Mouse (Mus musculus): Measurements from ENCODE around the gene Pard3. TPM values are rescaled to one million over a fixed set of nuclear protein-coding genes. Genes with fewer than 3 reads are reported as not detected.

The Pard3 gene
- polyA plus RNA-seq, 1 experiment from 2014 or later: 17.3 TPM

GRCm38 (mm10) chr8:127588313-127588712 is 524.6 kb downstream of the Pard3 start:
- H3K4me3 ChIP-seq (ENCODE audit: low read length): no peak overlapping the region
- H3K27ac ChIP-seq (ENCODE audit: low read length): no peak overlapping the region
- no peaks in the 10 kb centered on the region for H3K4me1 ChIP-seq (ENCODE audit: control insufficient read depth, insufficient read depth, low read length)
- H3K9me3 ChIP-seq (ENCODE audit: control insufficient read depth, low read length): no peaks in the 10 kb centered on the region
- H3K27me3 ChIP-seq (replicated peaks; ENCODE audit: control insufficient read depth, insufficient read depth, low read length): no peaks in the 10 kb centered on the region
- no peak overlapping the region for H3K4me2 ChIP-seq (ENCODE audit: low read depth, low read length)
- ATAC-seq: no peak
- H3K9ac ChIP-seq (ENCODE audit: low read depth, low read length): no peak overlapping the region
- no peaks in the 10 kb centered on the region for H3K36me3 ChIP-seq (ENCODE audit: control insufficient read depth, insufficient read depth, low read length)
- 71% methylated on average over 4 of the region's 4 CpGs for WGBS

DNA sequence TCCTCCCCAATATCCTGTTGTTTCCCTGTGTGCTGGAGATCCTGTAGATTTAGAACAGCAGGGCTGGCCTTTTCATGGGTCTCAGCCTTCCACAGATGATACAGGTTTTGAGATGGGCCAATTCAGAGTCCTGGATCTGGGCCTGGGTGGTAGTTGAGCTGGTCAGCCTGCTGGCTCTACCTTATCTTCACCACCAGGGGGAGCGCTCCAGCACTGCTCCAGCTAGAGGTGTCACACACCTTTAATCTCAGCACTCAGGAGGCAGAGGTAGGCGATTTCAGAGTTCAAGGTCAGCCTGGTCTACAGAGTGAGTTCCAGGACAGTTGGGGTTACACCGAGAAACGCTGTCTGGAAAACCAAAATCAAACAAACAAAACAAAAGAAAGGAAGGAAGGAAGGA is 525.6 kb downstream of the Pard3 start:
- ATAC-seq: no peak
- Histone ChIP-seq H3K9ac (ENCODE audit: low read depth, low read length) (no peak overlapping the region), H3K27ac (ENCODE audit: low read length) (no peak overlapping the region), H3K4me2 (ENCODE audit: low read depth, low read length) (no peak overlapping the region), H3K4me3 (ENCODE audit: low read length) (no peak overlapping the region), H3K27me3 (replicated peaks; ENCODE audit: control insufficient read depth, insufficient read depth, low read length) (no peaks in the 10 kb centered on the region), H3K36me3 (ENCODE audit: control insufficient read depth, insufficient read depth, low read length) (no peaks in the 10 kb centered on the region), H3K9me3 (ENCODE audit: control insufficient read depth, low read length) (no peaks in the 10 kb centered on the region), H3K4me1 (ENCODE audit: control insufficient read depth, insufficient read depth, low read length) (no peaks in the 10 kb centered on the region)
- WGBS: 46% methylated on average over 4 of the region's 4 CpGs

GRCm38 (mm10) chr8:127590674-127591186 is 527.0 kb downstream of the Pard3 start:
- H3K27ac ChIP-seq (ENCODE audit: low read length): no peak overlapping the region

GRCm38 (mm10) chr8:127592648-127593574 is 529.2 kb downstream of the Pard3 start:
- 59% methylated on average over 12 of the region's 12 CpGs for WGBS
- H3K27me3 ChIP-seq (replicated peaks; ENCODE audit: control insufficient read depth, insufficient read depth, low read length): no peaks in the 10 kb centered on the region
- H3K4me3 ChIP-seq (ENCODE audit: low read length): no peak overlapping the region
- H3K9ac ChIP-seq (ENCODE audit: low read depth, low read length): no peak overlapping the region
- no peak for ATAC-seq
- no peaks in the 10 kb centered on the region for H3K9me3 ChIP-seq (ENCODE audit: control insufficient read depth, low read length)
- H3K4me2 ChIP-seq (ENCODE audit: low read depth, low read length): no peak overlapping the region
- no peak overlapping the region for H3K27ac ChIP-seq (ENCODE audit: low read length)
- H3K4me1 ChIP-seq (ENCODE audit: control insufficient read depth, insufficient read depth, low read length): no peaks in the 10 kb centered on the region
- no peaks in the 10 kb centered on the region for H3K36me3 ChIP-seq (ENCODE audit: control insufficient read depth, insufficient read depth, low read length)

More at GRCm38 (mm10) chr8:127590674-127591186, 527.0 kb downstream of the Pard3 start:
- Histone ChIP-seq H3K4me1 (ENCODE audit: control insufficient read depth, insufficient read depth, low read length) (no peaks in the 10 kb centered on the region), H3K27me3 (replicated peaks; ENCODE audit: control insufficient read depth, insufficient read depth, low read length) (no peaks in the 10 kb centered on the region), H3K36me3 (ENCODE audit: control insufficient read depth, insufficient read depth, low read length) (no peaks in the 10 kb centered on the region), H3K9ac (ENCODE audit: low read depth, low read length) (no peak overlapping the region), H3K4me2 (ENCODE audit: low read depth, low read length) (no peak overlapping the region), H3K9me3 (ENCODE audit: control insufficient read depth, low read length) (no peaks in the 10 kb centered on the region), H3K4me3 (ENCODE audit: low read length) (no peak overlapping the region)
- WGBS: 79% methylated on average over 5 of the region's 5 CpGs
- no peak for ATAC-seq

GRCm38 (mm10) chr8:127600641-127601040 is 536.9 kb downstream of the Pard3 start:
- H3K9ac ChIP-seq (ENCODE audit: low read depth, low read length): no peak overlapping the region
- ATAC-seq: no peak
- whole genome bisulfite sequencing: 93% methylated on average over 2 of the region's 2 CpGs
- H3K4me3 ChIP-seq (ENCODE audit: low read length): no peak overlapping the region
- no peak overlapping the region for H3K27ac ChIP-seq (ENCODE audit: low read length)
- no peak overlapping the region for H3K4me2 ChIP-seq (ENCODE audit: low read depth, low read length)
- no peaks in the 10 kb centered on the region for H3K36me3 ChIP-seq (ENCODE audit: control insufficient read depth, insufficient read depth, low read length)
- H3K27me3 ChIP-seq (replicated peaks; ENCODE audit: control insufficient read depth, insufficient read depth, low read length): no peaks in the 10 kb centered on the region
- no peaks in the 10 kb centered on the region for H3K9me3 ChIP-seq (ENCODE audit: control insufficient read depth, low read length)
- H3K4me1 ChIP-seq (ENCODE audit: control insufficient read depth, insufficient read depth, low read length): no peaks in the 10 kb centered on the region

DNA sequence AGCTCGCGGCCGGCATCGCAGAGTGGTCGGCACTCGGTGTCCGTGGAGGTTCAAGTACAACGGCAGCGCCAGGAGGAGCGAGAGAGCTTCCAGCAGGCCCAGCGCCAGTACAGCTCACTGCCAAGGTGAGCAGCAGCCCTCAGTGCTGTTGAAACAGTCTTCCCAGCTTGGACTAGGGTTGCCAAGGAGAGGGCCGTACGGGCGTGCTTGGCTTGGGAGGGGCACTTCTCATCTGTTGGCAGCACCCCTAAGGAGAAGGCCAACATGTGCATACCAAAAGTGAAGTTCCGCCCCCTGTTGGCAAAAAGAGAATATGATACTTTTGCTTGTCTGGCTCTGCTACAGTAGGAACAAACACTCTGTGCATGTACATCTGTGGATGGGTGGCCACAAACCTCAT is 539.4 kb downstream of the Pard3 start:
- Histone ChIP-seq H3K27ac (ENCODE audit: low read length) (no peak overlapping the region), H3K4me2 (ENCODE audit: low read depth, low read length) (no peak overlapping the region), H3K4me1 (ENCODE audit: control insufficient read depth, insufficient read depth, low read length) (no peaks in the 10 kb centered on the region), H3K36me3 (ENCODE audit: control insufficient read depth, insufficient read depth, low read length) (no peaks in the 10 kb centered on the region), H3K9me3 (ENCODE audit: control insufficient read depth, low read length) (no peaks in the 10 kb centered on the region), H3K9ac (ENCODE audit: low read depth, low read length) (no peak overlapping the region), H3K27me3 (replicated peaks; ENCODE audit: control insufficient read depth, insufficient read depth, low read length) (no peaks in the 10 kb centered on the region), H3K4me3 (ENCODE audit: low read length) (no peak overlapping the region)
- WGBS: 94% methylated on average over 15 of the region's 15 CpGs
- ATAC-seq: no peak

DNA sequence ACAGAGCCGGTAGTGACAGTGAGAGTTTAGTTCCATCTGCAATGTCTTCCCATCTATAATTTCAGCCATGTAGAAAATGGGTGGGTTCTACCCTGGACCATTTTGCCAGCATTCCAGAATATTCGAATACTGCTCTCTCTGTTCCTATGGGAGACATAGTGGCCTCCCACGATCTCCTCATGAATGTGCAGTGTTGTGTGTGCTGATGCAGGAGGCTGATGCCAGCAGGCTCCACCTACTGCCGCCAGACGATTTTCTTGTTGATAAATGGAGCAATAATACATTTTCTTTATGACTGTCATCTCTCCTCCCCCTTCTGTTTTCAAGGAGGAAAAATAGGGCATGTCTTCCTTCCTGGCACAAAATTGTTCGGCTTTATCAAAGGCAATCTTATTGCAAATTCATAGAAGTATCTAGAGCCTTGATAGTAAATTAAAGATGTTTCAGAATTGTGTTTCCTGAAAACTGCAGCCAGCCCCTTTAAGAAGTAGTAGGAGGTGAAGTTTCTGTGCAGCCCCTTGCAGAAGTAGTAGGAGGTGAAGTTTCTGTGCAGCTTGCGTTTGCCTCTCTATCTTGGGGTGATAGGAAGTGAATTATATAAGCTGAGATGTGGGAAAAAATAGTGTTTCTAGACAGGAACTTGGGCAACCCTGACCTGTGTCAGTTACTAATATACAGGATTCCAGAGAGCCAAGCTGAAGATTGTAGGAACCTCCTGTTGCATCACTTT is 545.0 kb downstream of the Pard3 start:
- Histone ChIP-seq H3K27me3 (replicated peaks; ENCODE audit: control insufficient read depth, insufficient read depth, low read length) (no peaks in the 10 kb centered on the region), H3K36me3 (ENCODE audit: control insufficient read depth, insufficient read depth, low read length) (no peaks in the 10 kb centered on the region), H3K9ac (ENCODE audit: low read depth, low read length) (no peak overlapping the region), H3K4me2 (ENCODE audit: low read depth, low read length) (no peak overlapping the region), H3K27ac (ENCODE audit: low read length) (no peak overlapping the region), H3K9me3 (ENCODE audit: control insufficient read depth, low read length) (no peaks in the 10 kb centered on the region), H3K4me3 (ENCODE audit: low read length) (no peak overlapping the region), H3K4me1 (ENCODE audit: control insufficient read depth, insufficient read depth, low read length) (no peaks in the 10 kb centered on the region)
- WGBS: 62% methylated on average over 7 of the region's 7 CpGs
- ATAC-seq: no peak

DNA sequence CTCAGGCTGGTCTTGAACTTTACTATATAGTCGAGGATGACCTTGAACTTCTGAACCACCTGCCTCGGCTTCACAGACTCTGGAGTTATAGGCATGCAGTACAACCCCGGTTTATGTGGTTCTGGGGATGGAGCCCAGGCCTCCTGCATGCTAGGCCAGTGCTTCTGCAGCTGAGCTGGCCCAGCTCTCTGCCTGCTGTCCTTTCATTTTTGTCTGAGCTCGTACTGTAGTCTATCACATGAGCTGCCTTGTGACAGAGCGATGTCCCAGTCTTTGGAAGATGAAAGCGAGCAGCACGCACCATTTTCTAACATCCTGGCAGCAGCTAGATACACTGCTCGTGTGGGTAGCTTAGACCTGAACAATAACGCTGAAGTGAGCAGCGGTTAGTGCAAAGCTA is 545.6 kb downstream of the Pard3 start:
- no peak for ATAC-seq
- H3K4me3 ChIP-seq (ENCODE audit: low read length): no peak overlapping the region
- H3K4me2 ChIP-seq (ENCODE audit: low read depth, low read length): no peak overlapping the region
- WGBS: 79% methylated on average over 10 of the region's 10 CpGs
- H3K36me3 ChIP-seq (ENCODE audit: control insufficient read depth, insufficient read depth, low read length): no peaks in the 10 kb centered on the region
- no peak overlapping the region for H3K9ac ChIP-seq (ENCODE audit: low read depth, low read length)
- H3K27me3 ChIP-seq (replicated peaks; ENCODE audit: control insufficient read depth, insufficient read depth, low read length): no peaks in the 10 kb centered on the region
- H3K27ac ChIP-seq (ENCODE audit: low read length): no peak overlapping the region
- no peaks in the 10 kb centered on the region for H3K9me3 ChIP-seq (ENCODE audit: control insufficient read depth, low read length)
- H3K4me1 ChIP-seq (ENCODE audit: control insufficient read depth, insufficient read depth, low read length): no peaks in the 10 kb centered on the region

DNA sequence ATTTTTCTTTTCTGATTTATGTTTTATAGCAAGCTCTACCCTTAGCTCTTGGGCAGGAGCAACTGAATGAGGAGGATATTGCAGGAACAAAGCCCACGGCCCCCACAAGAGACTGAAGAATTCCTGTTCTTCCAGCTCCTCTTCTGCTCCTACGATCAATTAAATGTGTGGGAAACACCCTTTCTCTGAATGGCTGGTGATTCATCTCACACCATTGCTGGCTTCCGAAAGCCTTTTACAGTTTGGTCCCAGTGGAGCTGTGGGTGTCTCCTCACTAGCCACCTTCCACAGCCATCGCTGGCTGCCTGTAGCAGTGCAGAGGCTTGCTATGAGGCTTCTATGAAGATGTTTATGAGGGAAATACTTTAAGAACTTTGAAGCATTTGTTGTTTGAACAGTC is 550.5 kb downstream of the Pard3 start:
- Histone ChIP-seq H3K36me3 (ENCODE audit: control insufficient read depth, insufficient read depth, low read length) (no peaks in the 10 kb centered on the region), H3K27me3 (replicated peaks; ENCODE audit: control insufficient read depth, insufficient read depth, low read length) (no peaks in the 10 kb centered on the region), H3K4me3 (ENCODE audit: low read length) (no peak overlapping the region), H3K4me2 (ENCODE audit: low read depth, low read length) (no peak overlapping the region), H3K9me3 (ENCODE audit: control insufficient read depth, low read length) (no peaks in the 10 kb centered on the region), H3K9ac (ENCODE audit: low read depth, low read length) (no peak overlapping the region), H3K4me1 (ENCODE audit: control insufficient read depth, insufficient read depth, low read length) (no peaks in the 10 kb centered on the region), H3K27ac (ENCODE audit: low read length) (no peak overlapping the region)
- 77% methylated on average over 4 of the region's 4 CpGs for WGBS
- ATAC-seq: no peak

All from intestine, embryonic 16.5 days (tissue).